Mouse (Mus musculus) embryonic fibroblast, embryonic 13.5 days (primary cell): ENCODE measurements around the gene Pcnx2.

Experiments
- CTCF ChIP-seq: IDR thresholded peaks from 2 replicates; pipeline ENCODE4 v1.5.1; 2011; ENCODE audit warnings: mild to moderate bottlenecking, control low read depth, low read length, moderate library complexity, borderline replicate concordance; ENCODE audit not compliant: insufficient read depth
- POLR2A ChIP-seq: IDR thresholded peaks from 2 replicates; pipeline ENCODE4 v1.6.1; 2011; ENCODE audit warnings: low read depth, mild to moderate bottlenecking, control low read depth, low read length, moderate library complexity

DNA sequence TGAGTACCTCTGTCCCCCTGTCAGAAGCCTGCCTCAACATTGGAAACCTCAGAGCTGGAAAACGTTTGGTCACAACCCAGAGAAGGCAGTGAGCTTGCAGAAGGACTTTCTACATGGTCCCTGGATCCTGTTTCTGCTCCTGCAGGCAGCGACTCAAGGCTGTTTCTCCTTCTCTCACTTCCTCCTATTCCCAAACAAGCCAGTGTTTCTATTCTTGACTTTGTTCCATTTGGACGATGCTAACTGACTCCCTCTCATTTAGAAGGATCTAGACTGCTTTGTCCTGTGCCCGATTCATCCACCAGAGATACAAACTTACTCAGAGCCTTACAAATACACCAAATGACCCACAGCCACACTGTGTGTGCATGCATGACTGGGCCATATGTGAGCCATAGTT, 48.9 kb downstream of the Pcnx2 start:
- TF ChIP-seq CTCF, result no peak
- TF ChIP-seq POLR2A, result no peak
